Mouse (Mus musculus) lung, adult 2 months (tissue): ENCODE measurements around the gene 2610028H24Rik.

ENCODE experiments used
- CTCF ChIP-seq: fragments of 200-500 bp; IDR thresholded peaks from 2 replicates; pipeline ENCODE4 v1.5.1; 2011; ENCODE audit warnings: mild to moderate bottlenecking, low read length, control low read depth; ENCODE audit not compliant: insufficient read depth
- POLR2A ChIP-seq: fragments of 200-500 bp; IDR thresholded peaks from 2 replicates; pipeline ENCODE4 v1.6.1; 2011; ENCODE audit warnings: low read depth, mild to moderate bottlenecking, control low read depth, low read length, borderline replicate concordance; ENCODE audit errors: extremely low read depth

DNA sequence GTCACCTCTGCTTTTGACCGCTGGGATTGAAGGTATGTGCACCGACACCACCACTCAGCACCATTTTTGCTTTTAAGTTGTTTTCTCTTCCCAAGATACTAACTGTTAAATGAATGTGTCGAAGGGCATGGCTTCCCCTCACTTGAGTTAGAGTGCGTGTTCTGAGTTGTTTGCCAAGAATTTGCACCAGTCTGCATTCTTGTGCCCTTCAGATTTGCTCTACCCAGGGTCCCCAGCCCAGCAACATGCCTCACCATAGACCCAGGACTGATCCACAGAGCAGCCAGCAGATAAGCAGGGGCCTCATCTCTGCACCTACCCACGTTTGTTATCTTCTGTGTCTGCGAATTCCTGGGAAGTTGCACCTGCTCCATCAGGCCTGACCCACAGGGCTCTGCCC is 32.6 kb downstream of the 2610028H24Rik start:
- TF ChIP-seq CTCF (no peak), POLR2A (no peak)
